8 mouse cellular contexts compared by ENCODE assay signal in genomic region chr3:98427600-98428448, GRCm38 (mm10). TPM values are rescaled to one million over a fixed set of nuclear protein-coding genes. Genes with fewer than 3 reads are reported as not detected.
DNase-seq lines count a peak whose midpoint lies in the region; ATAC-seq lines count a peak whose summit lies in the region.

No protein-coding gene starts in this region.

- H3K9ac ChIP-seq in hindbrain, embryonic 14.5 days, result peak overlapping the region; percentile 58

- ATAC-seq in hindbrain, embryonic 14.5 days (ENCODE audit: low FRiP score), result peak; percentile 92

- under 1% methylated on average over 91 of the region's 110 CpGs for WGBS in hindbrain, embryonic 14.5 days

- no peaks in the 10 kb centered on the region for H3K9me3 ChIP-seq in hindbrain, embryonic 14.5 days (ENCODE audit: control insufficient read depth, low read length)

- peaks cover 27% of the 10 kb centered on the region; the same call in 1 of the 2 replicates for H3K27me3 ChIP-seq in hindbrain, embryonic 14.5 days (ENCODE audit: control insufficient read depth, insufficient read depth, low read length)

- peaks cover 25% of the 10 kb centered on the region for H3K36me3 ChIP-seq in hindbrain, embryonic 14.5 days (replicated peaks; ENCODE audit: control insufficient read depth, insufficient read depth)

- peak; percentile 25 for DNase-seq in T-cell, adult 2 months (ENCODE audit: low spot score)
- peak; percentile 95 to 97 for DNase-seq in cerebellum, postnatal 10 days
- DNase-seq in frontal cortex, postnatal 14 days (ENCODE audit: low spot score in 2 of 2), result peak; percentile 58 to 68
- peak; percentile 59 for DNase-seq in hindbrain, embryonic 14.5 days (ENCODE audit: low spot score)
- DNase-seq in left cerebral cortex, adult 18-20 months (ENCODE audit: low spot score in 2 of 2), result peak; percentile 82 to 88
- DNase-seq in lung, postnatal 4 days, result peak; percentile 79 to 84
- DNase-seq in right cerebral cortex, postnatal 10 days (ENCODE audit: low spot score in 2 of 2), result peak; percentile 87 to 88
- DNase-seq in urinary bladder, postnatal 25 days (ENCODE audit: low spot score), result peak; percentile 66

- peak overlapping the region; percentile 90 for H3K4me2 ChIP-seq in hindbrain, embryonic 14.5 days (replicated peaks)

- H3K4me3 ChIP-seq in hindbrain, embryonic 14.5 days (replicated peaks; ENCODE audit: low read length), result peak overlapping the region; percentile 43

- peaks cover 21% of the 10 kb centered on the region; the same call in 1 of the 2 replicates for H3K4me1 ChIP-seq in hindbrain, embryonic 14.5 days (replicated peaks; ENCODE audit: control insufficient read depth, insufficient read depth, low read length)

- no peak overlapping the region for H3K27ac ChIP-seq in hindbrain, embryonic 14.5 days

RNA-seq across cellular contexts. Expression of gene Gm4450, which starts 29.1 kb away (rescaled TPM):
- polyA plus RNA-seq in hindbrain, embryonic 14.5 days (2014; fragmentation: Nextera tagmentation; extraction: Ambion mirVana), result 0.12 TPM in 2 replicates
- total RNA-seq in left cerebral cortex, adult 18-20 months (2021), result not detected

RNA-seq across cellular contexts. Expression of gene Zfp697, which starts 45.6 kb away (rescaled TPM):
- 20.6 and 21.5 TPM in 2 replicates for polyA plus RNA-seq in hindbrain, embryonic 14.5 days (2014; fragmentation: Nextera tagmentation; extraction: Ambion mirVana)
- total RNA-seq in left cerebral cortex, adult 18-20 months (2021), result 10 to 100 TPM; 29.5 to 30.1 TPM

Comparison
In these comparisons a context has a peak if more than half of its experiments do, and no peak if none do; other contexts are left out.
1. DNase-seq: peak in every context shown above with its lines; median percentile 96 in cerebellum, postnatal 10 days; 88 in right cerebral cortex, postnatal 10 days; 85 in left cerebral cortex, adult 18-20 months; 82 in lung, postnatal 4 days; 66 in urinary bladder, postnatal 25 days; 63 in frontal cortex, postnatal 14 days; 59 in hindbrain, embryonic 14.5 days; 25 in T-cell, adult 2 months.